Mouse (Mus musculus): Measurements from ENCODE around the gene Nf2. TPM values are rescaled to one million over a fixed set of nuclear protein-coding genes. Genes with fewer than 3 reads are reported as not detected.

Gene Nf2
- polyA plus RNA-seq, 1 experiment from 2014 or later, result 18.7 TPM

DNA sequence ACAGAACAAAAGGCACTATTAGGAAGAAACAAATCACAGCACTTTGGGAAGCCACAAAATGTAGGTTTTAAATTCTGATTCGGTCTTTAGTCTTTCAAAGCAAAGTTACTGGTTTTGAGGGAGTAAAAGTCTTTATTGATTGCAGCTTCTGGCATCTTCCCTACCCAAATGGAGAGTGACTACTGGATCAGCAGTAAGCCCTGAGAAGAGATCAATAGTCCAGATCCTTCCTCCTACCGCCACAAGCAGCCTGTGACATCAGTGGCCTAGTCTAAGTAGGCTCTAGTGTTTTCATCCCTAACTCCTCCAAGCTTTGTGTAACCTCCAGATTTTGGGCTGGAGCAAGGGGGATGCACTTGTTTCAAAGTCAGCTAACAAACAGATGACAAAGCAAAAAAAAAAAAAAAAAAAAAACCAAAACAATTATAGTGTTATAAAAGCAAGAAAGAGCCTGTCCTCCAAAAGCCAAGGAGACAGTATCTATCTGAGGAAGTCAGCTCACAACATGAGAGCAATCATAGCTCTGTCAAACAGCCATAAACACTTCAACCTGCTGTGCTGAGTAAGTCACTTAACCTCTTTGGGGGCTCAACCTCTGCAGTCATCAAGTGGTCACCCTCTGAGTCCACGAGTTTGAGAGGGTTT, 15.9 kb downstream of the Nf2 start:
- WGBS, result 67% methylated on average over 3 of the region's 3 CpGs
- no peak overlapping the region for H3K27ac ChIP-seq (replicated peaks)
- H3K4me2 ChIP-seq (replicated peaks; ENCODE audit: low read depth), result no peak overlapping the region
- no peak for TF ChIP-seq CTCF (IDR thresholded peaks at IDR 0.05; ENCODE audit: low read depth)
- no peak for TF ChIP-seq EP300 (optimal IDR thresholded peaks at IDR 0.05)
- DNase-seq (ENCODE audit: low spot score) (no peak), ATAC-seq (ENCODE audit: low FRiP score, low TSS enrichment) (no peak)
- H3K27me3 ChIP-seq (ENCODE audit: control insufficient read depth, insufficient read depth, low read length), result no peaks in the 10 kb centered on the region
- no peaks in the 10 kb centered on the region for H3K9me3 ChIP-seq (ENCODE audit: control insufficient read depth, low read length)
- H3K4me3 ChIP-seq (ENCODE audit: low read depth, low read length), result no peak overlapping the region
- H3K36me3 ChIP-seq (ENCODE audit: control insufficient read depth, insufficient read depth, low read length), result no peaks in the 10 kb centered on the region
- no peak overlapping the region for H3K9ac ChIP-seq (ENCODE audit: low read length)
- H3K4me1 ChIP-seq (replicated peaks; ENCODE audit: control insufficient read depth, insufficient read depth), result no peaks in the 10 kb centered on the region

DNA sequence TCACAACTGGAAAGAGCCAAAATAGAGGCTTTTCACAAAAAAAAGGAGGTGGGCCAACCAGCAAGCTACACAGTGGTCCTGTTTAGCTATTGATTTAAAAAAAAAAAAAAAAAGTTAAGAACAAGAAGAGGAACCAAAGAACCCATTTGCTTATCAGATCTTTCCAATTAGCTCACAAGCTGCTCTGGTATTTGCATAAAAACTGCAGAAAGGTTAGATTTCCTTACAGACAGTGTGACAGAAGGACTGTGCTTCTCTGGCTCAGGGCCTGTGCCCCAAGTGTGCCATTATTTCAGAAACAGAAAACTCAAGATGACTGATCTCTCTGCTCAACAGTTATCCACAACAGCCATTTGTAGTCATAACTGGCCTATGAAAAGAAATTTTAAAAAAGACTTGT, 18.3 kb downstream of the Nf2 start:
- TF ChIP-seq EP300 (optimal IDR thresholded peaks at IDR 0.05) (no peak), CTCF (IDR thresholded peaks at IDR 0.05; ENCODE audit: low read depth) (no peak)
- DNase-seq (ENCODE audit: low spot score), result no peak
- Histone ChIP-seq H3K36me3 (ENCODE audit: control insufficient read depth, insufficient read depth, low read length) (no peaks in the 10 kb centered on the region), H3K4me1 (replicated peaks; ENCODE audit: control insufficient read depth, insufficient read depth) (no peaks in the 10 kb centered on the region), H3K27ac (replicated peaks) (no peak overlapping the region), H3K27me3 (ENCODE audit: control insufficient read depth, insufficient read depth, low read length) (no peaks in the 10 kb centered on the region), H3K9me3 (ENCODE audit: control insufficient read depth, low read length) (no peaks in the 10 kb centered on the region), H3K4me3 (ENCODE audit: low read depth, low read length) (no peak overlapping the region), H3K9ac (ENCODE audit: low read length) (no peak overlapping the region), H3K4me2 (replicated peaks; ENCODE audit: low read depth) (no peak overlapping the region)
- no peak for ATAC-seq (ENCODE audit: low FRiP score, low TSS enrichment)

DNA sequence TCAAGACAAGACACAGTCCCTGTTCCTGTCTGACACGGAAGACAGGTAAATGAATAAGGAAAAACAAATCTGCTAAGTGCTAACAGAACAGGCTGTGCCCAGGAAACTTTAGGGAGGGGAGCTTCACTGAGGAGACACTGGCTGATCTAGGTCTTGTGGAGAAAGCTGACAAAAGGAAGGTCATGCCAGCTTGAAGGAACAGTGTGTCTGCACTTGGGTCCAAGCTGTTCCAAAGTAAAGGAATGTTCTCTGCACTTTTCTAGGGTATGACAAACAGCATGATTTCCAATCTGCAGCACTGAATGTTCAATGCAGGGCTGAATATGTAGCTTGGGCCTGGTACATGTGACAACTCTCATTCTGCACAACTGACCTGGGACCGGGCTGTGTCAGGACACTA, 21.4 kb downstream of the Nf2 start:
- ATAC-seq (ENCODE audit: low FRiP score, low TSS enrichment) (no peak), DNase-seq (ENCODE audit: low spot score) (no peak)
- no peak for TF ChIP-seq CTCF (IDR thresholded peaks at IDR 0.05; ENCODE audit: low read depth)
- TF ChIP-seq EP300 (optimal IDR thresholded peaks at IDR 0.05), result no peak
- H3K27me3 ChIP-seq (ENCODE audit: control insufficient read depth, insufficient read depth, low read length), result no peaks in the 10 kb centered on the region
- no peak overlapping the region for H3K4me2 ChIP-seq (replicated peaks; ENCODE audit: low read depth)
- no peaks in the 10 kb centered on the region for H3K9me3 ChIP-seq (ENCODE audit: control insufficient read depth, low read length)
- no peaks in the 10 kb centered on the region for H3K4me1 ChIP-seq (replicated peaks; ENCODE audit: control insufficient read depth, insufficient read depth)
- no peak overlapping the region for H3K9ac ChIP-seq (ENCODE audit: low read length)
- no peaks in the 10 kb centered on the region for H3K36me3 ChIP-seq (ENCODE audit: control insufficient read depth, insufficient read depth, low read length)
- H3K27ac ChIP-seq (replicated peaks), result no peak overlapping the region
- WGBS, result 51% methylated on average over 2 of the region's 2 CpGs
- H3K4me3 ChIP-seq (ENCODE audit: low read depth, low read length), result no peak overlapping the region

DNA sequence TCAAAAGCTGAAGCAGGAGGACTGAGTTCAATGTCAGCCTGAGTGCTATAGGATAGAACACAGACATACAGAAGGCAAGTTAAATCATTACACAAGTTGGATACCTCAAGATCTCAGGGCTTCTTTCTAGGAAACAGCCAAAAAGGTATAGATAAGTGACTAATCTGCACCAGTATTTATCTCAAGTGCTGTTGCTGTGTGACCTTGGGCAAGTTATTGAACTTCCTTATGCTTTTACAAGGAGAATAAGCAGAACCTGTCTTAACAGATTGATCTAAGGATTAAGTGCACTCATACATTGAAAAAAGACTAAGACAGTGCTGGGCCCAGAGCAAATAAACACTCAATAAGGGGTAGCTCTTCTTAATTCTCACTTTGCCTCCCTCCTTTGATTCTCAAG, 22.0 kb downstream of the Nf2 start:
- Histone ChIP-seq H3K27ac (replicated peaks) (no peak overlapping the region), H3K9ac (ENCODE audit: low read length) (no peak overlapping the region), H3K9me3 (ENCODE audit: control insufficient read depth, low read length) (no peaks in the 10 kb centered on the region), H3K27me3 (ENCODE audit: control insufficient read depth, insufficient read depth, low read length) (no peaks in the 10 kb centered on the region), H3K4me1 (replicated peaks; ENCODE audit: control insufficient read depth, insufficient read depth) (no peaks in the 10 kb centered on the region), H3K4me3 (ENCODE audit: low read depth, low read length) (no peak overlapping the region), H3K36me3 (ENCODE audit: control insufficient read depth, insufficient read depth, low read length) (no peaks in the 10 kb centered on the region), H3K4me2 (replicated peaks; ENCODE audit: low read depth) (no peak overlapping the region)
- DNase-seq (ENCODE audit: low spot score), result no peak
- TF ChIP-seq CTCF (IDR thresholded peaks at IDR 0.05; ENCODE audit: low read depth) (no peak), EP300 (optimal IDR thresholded peaks at IDR 0.05) (no peak)
- ATAC-seq (ENCODE audit: low FRiP score, low TSS enrichment), result no peak

DNA sequence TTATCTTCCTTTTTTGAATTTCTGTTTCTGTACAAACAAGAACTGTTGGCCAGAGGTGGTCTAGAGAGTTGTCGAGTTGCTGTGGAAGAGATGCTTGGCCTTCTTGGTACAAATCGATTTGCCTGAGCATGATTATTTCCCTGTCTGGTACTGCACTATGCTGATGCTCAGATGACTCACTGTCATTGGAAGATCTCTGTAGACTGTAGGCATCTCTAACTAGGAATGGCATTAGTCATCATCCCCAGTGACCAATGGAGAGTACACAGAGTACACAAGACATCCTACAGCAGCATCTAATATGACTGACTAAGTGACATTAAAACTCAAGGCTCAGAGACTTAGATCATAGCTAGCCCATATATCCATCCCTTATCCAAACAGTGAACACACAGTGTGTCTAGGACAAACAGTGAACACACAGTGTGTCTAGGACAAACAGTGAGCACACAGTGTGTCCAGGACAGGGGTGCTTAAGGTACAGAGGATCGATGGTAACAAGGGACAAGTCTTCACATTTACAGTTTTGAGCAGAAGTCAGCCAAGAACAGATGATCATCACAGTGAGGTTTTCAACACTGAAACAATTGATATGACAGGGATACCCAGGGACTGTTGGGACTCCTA, 23.1 kb downstream of the Nf2 start:
- Histone ChIP-seq H3K4me2 (replicated peaks; ENCODE audit: low read depth) (no peak overlapping the region), H3K4me3 (ENCODE audit: low read depth, low read length) (no peak overlapping the region), H3K9ac (ENCODE audit: low read length) (no peak overlapping the region), H3K27ac (replicated peaks) (no peak overlapping the region), H3K36me3 (ENCODE audit: control insufficient read depth, insufficient read depth, low read length) (no peaks in the 10 kb centered on the region), H3K27me3 (ENCODE audit: control insufficient read depth, insufficient read depth, low read length) (no peaks in the 10 kb centered on the region), H3K4me1 (replicated peaks; ENCODE audit: control insufficient read depth, insufficient read depth) (no peaks in the 10 kb centered on the region), H3K9me3 (ENCODE audit: control insufficient read depth, low read length) (no peaks in the 10 kb centered on the region)
- ATAC-seq (ENCODE audit: low FRiP score, low TSS enrichment) (no peak), DNase-seq (ENCODE audit: low spot score) (no peak)
- 92% methylated on average over 3 of the region's 3 CpGs for WGBS
- TF ChIP-seq EP300 (optimal IDR thresholded peaks at IDR 0.05) (no peak), CTCF (IDR thresholded peaks at IDR 0.05; ENCODE audit: low read depth) (no peak)

DNA sequence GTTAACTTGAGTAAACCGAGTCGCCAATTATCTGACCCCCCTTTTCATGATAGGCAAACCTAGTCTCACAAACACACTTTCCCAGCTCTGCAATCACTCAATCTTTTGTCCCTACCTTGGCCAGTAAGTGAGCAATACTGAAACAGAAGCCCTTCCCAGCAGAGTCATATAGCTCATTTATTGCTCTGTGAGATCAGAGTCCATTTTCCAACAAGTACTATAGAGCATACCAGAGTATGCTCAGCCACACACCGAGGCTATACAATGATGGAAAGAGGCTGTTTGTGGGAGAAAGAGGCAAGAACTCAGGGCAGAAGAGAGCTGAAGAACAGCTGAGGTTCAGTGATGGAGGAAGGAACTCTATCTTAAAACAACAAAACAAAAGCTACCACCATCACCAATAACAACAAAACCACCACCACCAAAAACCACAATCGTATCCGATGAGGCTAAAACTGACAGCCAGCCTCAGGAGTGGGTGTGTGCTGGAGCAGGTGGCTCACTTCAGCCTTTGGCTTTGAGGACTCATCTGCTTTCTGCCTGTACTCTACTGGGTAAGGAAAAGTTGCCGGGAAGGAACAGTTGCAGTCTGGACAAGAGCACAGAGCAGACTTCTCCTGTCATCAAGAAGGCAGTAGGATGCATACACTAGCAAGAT, 25.6 kb downstream of the Nf2 start:
- DNase-seq (ENCODE audit: low spot score), result no peak
- no peak for ATAC-seq (ENCODE audit: low FRiP score, low TSS enrichment)
- Histone ChIP-seq H3K4me1 (replicated peaks; ENCODE audit: control insufficient read depth, insufficient read depth) (no peaks in the 10 kb centered on the region), H3K4me3 (ENCODE audit: low read depth, low read length) (no peak overlapping the region), H3K4me2 (replicated peaks; ENCODE audit: low read depth) (no peak overlapping the region), H3K36me3 (ENCODE audit: control insufficient read depth, insufficient read depth, low read length) (no peaks in the 10 kb centered on the region), H3K9ac (ENCODE audit: low read length) (no peak overlapping the region), H3K27me3 (ENCODE audit: control insufficient read depth, insufficient read depth, low read length) (no peaks in the 10 kb centered on the region), H3K9me3 (ENCODE audit: control insufficient read depth, low read length) (no peaks in the 10 kb centered on the region), H3K27ac (replicated peaks) (no peak overlapping the region)
- no peak for TF ChIP-seq CTCF (IDR thresholded peaks at IDR 0.05; ENCODE audit: low read depth)
- TF ChIP-seq EP300 (optimal IDR thresholded peaks at IDR 0.05), result no peak
- WGBS, result 82% methylated on average over 6 of the region's 6 CpGs

Measured in stomach, postnatal 0 days (tissue).